Mouse (Mus musculus): Measurements from ENCODE around the gene Gm10553.
"Not testable (repeated sequence)": the region's sequence is repeated elsewhere in the genome, so short reads cannot be mapped to it uniquely, and the experiment has no call there.

The Gm10553 gene

GRCm38 (mm10) chr1:85133671-85134070 lies 33.7 kb downstream of the Gm10553 start:
- in situ Hi-C loops (cut with MboI, MseI): not testable (repeated sequence)

Data from T-helper 17 cell (primary cell).